Mouse (Mus musculus) inflammation-experienced regulatory T-cells, adult 6 months (primary cell): ENCODE data around the gene 4930544D05Rik. TPM values are rescaled to one million over a fixed set of nuclear protein-coding genes. Genes with fewer than 3 reads are reported as not detected.

Experiments used
- ATAC-seq: one replicate; pipeline ENCODE4 v1.8.0; 2017
- polyA plus RNA-seq, 3 experiments: library from polyadenylated mRNA; unstranded; fragments of 100-300 nt; shearing (Covaris generic); gene quantifications; one replicate each; pipeline ENCODE4 v1.2.1; 2017

4930544D05Rik gene
- polyA plus RNA-seq, 3 experiments from 2014 or later = not detected

- no peak for ATAC-seq
Observed at GRCm38 (mm10) chr11:70656456-70656927, 40.8 kb downstream of the 4930544D05Rik start.

- ATAC-seq = no peak
Observed at GRCm38 (mm10) chr11:70656964-70657363, 41.3 kb downstream of the 4930544D05Rik start, which contains the start of gene Eno3. Gene Eno3 (plus strand): TSS chr11:70657202.

GRCm38 (mm10) chr11:70657573-70657972, 41.9 kb downstream of the 4930544D05Rik start:
- ATAC-seq = no peak

GRCm38 (mm10) chr11:70657991-70658390, 42.3 kb downstream of the 4930544D05Rik start:
- no peak for ATAC-seq

GRCm38 (mm10) chr11:70658521-70658920, 42.9 kb downstream of the 4930544D05Rik start:
- no peak for ATAC-seq

- no peak for ATAC-seq
Observed at GRCm38 (mm10) chr11:70658942-70659341, 43.3 kb downstream of the 4930544D05Rik start.

GRCm38 (mm10) chr11:70660571-70660970, 44.9 kb downstream of the 4930544D05Rik start:
- ATAC-seq = no peak

- ATAC-seq = no peak
Observed at GRCm38 (mm10) chr11:70663101-70663500, 47.5 kb downstream of the 4930544D05Rik start.

- no peak for ATAC-seq
Observed at GRCm38 (mm10) chr11:70663957-70664356, 48.3 kb downstream of the 4930544D05Rik start.

GRCm38 (mm10) chr11:70664741-70665140, 49.1 kb downstream of the 4930544D05Rik start:
- no peak for ATAC-seq

Other genes with a start within 250 kb of the 4930544D05Rik start
- 1 to 10 TPM; 5.2 to 7.3 (median 6.5) TPM for gene Pelp1, start 205.8 kb upstream of the 4930544D05Rik start, polyA plus RNA-seq
- gene Arrb2, start 183.2 kb upstream of the 4930544D05Rik start, polyA plus RNA-seq = 100 to 1,000 TPM in 2 of 3 experiments, 10 to 100 TPM in 1; 50.6 to 129 (median 119) TPM
- 10 to 100 TPM; 76.7 to 81.3 (median 80.3) TPM for gene Med11, start 163.9 kb upstream of the 4930544D05Rik start, polyA plus RNA-seq
- not detected for gene Zmynd15, start 156.4 kb upstream of the 4930544D05Rik start, polyA plus RNA-seq
- gene Cxcl16, start 155.9 kb upstream of the 4930544D05Rik start, polyA plus RNA-seq = under 1 TPM; 0.62 to 0.85 (median 0.72) TPM
- 1 to 10 TPM; 1.6 to 3.2 (median 2.3) TPM for gene Tm4sf5, start 110.6 kb upstream of the 4930544D05Rik start, polyA plus RNA-seq
- not detected for gene Vmo1, start 101.2 kb upstream of the 4930544D05Rik start, polyA plus RNA-seq
- gene Gltpd2, start 96.7 kb upstream of the 4930544D05Rik start, polyA plus RNA-seq = not detected
- 100 to 1,000 TPM; 376 to 387 (median 385) TPM for gene Psmb6, start 90.5 kb upstream of the 4930544D05Rik start, polyA plus RNA-seq
- gene Gm40193, start 82.9 kb upstream of the 4930544D05Rik start, polyA plus RNA-seq = not detected
- 1 to 10 TPM; 1.8 to 2.1 (median 2.0) TPM for gene Pld2, start 75.8 kb upstream of the 4930544D05Rik start, polyA plus RNA-seq
- gene Mink1, start 53.0 kb upstream of the 4930544D05Rik start, polyA plus RNA-seq = 10 to 100 TPM in 1 of 3 experiments, 1 to 10 TPM in 2; 6.2 to 11.8 (median 9.2) TPM
- gene Chrne, start 3.4 kb downstream of the 4930544D05Rik start, polyA plus RNA-seq = 1 to 10 TPM in 1 of 3 experiments, under 1 TPM in 2; 0.51 to 3.0 (median 0.78) TPM
- under 1 TPM; 0.17 to 0.69 (median 0.21) TPM for gene Gp1ba, start 23.3 kb downstream of the 4930544D05Rik start, polyA plus RNA-seq
- gene Rnf167, start 31.4 kb downstream of the 4930544D05Rik start, polyA plus RNA-seq = 100 to 1,000 TPM; 276 to 454 (median 423) TPM
- gene Slc25a11, start 31.6 kb downstream of the 4930544D05Rik start, polyA plus RNA-seq = 100 to 1,000 TPM in 2 of 3 experiments, 10 to 100 TPM in 1; 85.3 to 111 (median 111) TPM
- 1,000 to 10,000 TPM; 3,037 to 4,758 (median 3,214) TPM for gene Pfn1, start 38.8 kb downstream of the 4930544D05Rik start, polyA plus RNA-seq
- 10 to 100 TPM in 2 of 3 experiments, 1 to 10 TPM in 1; 6.2 to 27.4 (median 21.7) TPM for gene Eno3, start 41.4 kb downstream of the 4930544D05Rik start, polyA plus RNA-seq
- gene Spag7, start 53.6 kb downstream of the 4930544D05Rik start, polyA plus RNA-seq = 100 to 1,000 TPM; 131 to 155 (median 137) TPM
- 10 to 100 TPM; 11.5 to 17.1 (median 12.8) TPM for gene Camta2, start 72.3 kb downstream of the 4930544D05Rik start, polyA plus RNA-seq
- 1 to 10 TPM in 1 of 3 experiments, under 1 TPM in 1, not detected in 1; 0.44 to 1.0 TPM for gene Inca1, start 84.3 kb downstream of the 4930544D05Rik start, polyA plus RNA-seq
- 1 to 10 TPM in 2 of 3 experiments, under 1 TPM in 1; 0.99 to 2.0 (median 1.3) TPM for gene Kif1c, start 84.7 kb downstream of the 4930544D05Rik start, polyA plus RNA-seq
- gene Zfp3, start 148.4 kb downstream of the 4930544D05Rik start, polyA plus RNA-seq = 1 to 10 TPM; 3.4 to 5.8 (median 4.6) TPM
- 1 to 10 TPM in 1 of 3 experiments, under 1 TPM in 1, not detected in 1; 0.67 to 1.1 TPM for gene Scimp, start 196.7 kb downstream of the 4930544D05Rik start, polyA plus RNA-seq
- 10 to 100 TPM in 2 of 3 experiments, 1 to 10 TPM in 1; 9.9 to 13.0 (median 11.4) TPM for gene Rabep1, start 228.9 kb downstream of the 4930544D05Rik start, polyA plus RNA-seq